Mouse (Mus musculus) myocyte (in vitro differentiated cells): Measurements from ENCODE around the gene Luzp1.

Experiments
- CEBPB ChIP-seq: IDR thresholded peaks from 2 replicates; pipeline ENCODE4 v1.6.1; 2011; ENCODE audit warnings: mild to moderate bottlenecking, moderate library complexity; ENCODE audit not compliant: poor library complexity, insufficient read depth, severe bottlenecking
- E2F4 ChIP-seq: IDR thresholded peaks from one replicate; pipeline ENCODE4 v1.6.1; 2011; ENCODE audit warnings: mild to moderate bottlenecking, control low read depth, moderate library complexity; ENCODE audit not compliant: insufficient read depth
- MAX ChIP-seq: IDR thresholded peaks from one replicate; pipeline ENCODE4 v1.6.1; 2011; ENCODE audit warnings: low read depth, mild to moderate bottlenecking, control low read depth
- MYOD1 ChIP-seq, 3 experiments: IDR thresholded peaks; one replicate each; pipeline ENCODE4 v1.6.1; 2011; ENCODE audit warnings: control low read depth in 2 of 3, low read depth in 2 of 3, mild to moderate bottlenecking in 2 of 3, moderate library complexity in 1 of 3; ENCODE audit not compliant: insufficient read length in 2 of 3, control insufficient read depth in 1 of 3
- MYOG ChIP-seq, 3 experiments: IDR thresholded peaks; one replicate each; pipeline ENCODE4 v1.6.1; 2011; ENCODE audit warnings: control low read depth in 2 of 3, low read depth in 2 of 3, mild to moderate bottlenecking in 2 of 3; ENCODE audit not compliant: insufficient read length in 2 of 3, control insufficient read depth in 1 of 3, insufficient read depth in 1 of 3
- POLR2A ChIP-seq: IDR thresholded peaks from one replicate; pipeline ENCODE4 v1.6.1; 2011; ENCODE audit warnings: low read depth, mild to moderate bottlenecking, control low read depth, moderate library complexity; ENCODE audit not compliant: insufficient read length
- POLR2AphosphoS2 ChIP-seq: IDR thresholded peaks from one replicate; pipeline ENCODE4 v1.6.1; 2011; ENCODE audit warnings: low read depth, control low read depth; ENCODE audit not compliant: insufficient read length
- REST ChIP-seq: IDR thresholded peaks from one replicate; pipeline ENCODE4 v1.6.1; 2011; ENCODE audit warnings: mild to moderate bottlenecking, control low read depth, moderate library complexity; ENCODE audit not compliant: insufficient read depth, insufficient read length
- SRF ChIP-seq: IDR thresholded peaks from one replicate; pipeline ENCODE4 v1.6.1; 2011; ENCODE audit warnings: low read depth; ENCODE audit not compliant: control insufficient read depth, insufficient read length
- TCF12 ChIP-seq: IDR thresholded peaks from one replicate; pipeline ENCODE4 v1.6.1; 2011; ENCODE audit warnings: mild to moderate bottlenecking, control low read depth; ENCODE audit not compliant: poor library complexity, insufficient read depth, severe bottlenecking
- TCF3 ChIP-seq: IDR thresholded peaks from one replicate; pipeline ENCODE4 v1.6.1; 2011; ENCODE audit warnings: low read depth, control low read depth; ENCODE audit not compliant: insufficient read length
- USF1 ChIP-seq: IDR thresholded peaks from one replicate; pipeline ENCODE4 v1.6.1; 2011; ENCODE audit warnings: low read depth, mild to moderate bottlenecking, control low read depth, moderate library complexity

DNA sequence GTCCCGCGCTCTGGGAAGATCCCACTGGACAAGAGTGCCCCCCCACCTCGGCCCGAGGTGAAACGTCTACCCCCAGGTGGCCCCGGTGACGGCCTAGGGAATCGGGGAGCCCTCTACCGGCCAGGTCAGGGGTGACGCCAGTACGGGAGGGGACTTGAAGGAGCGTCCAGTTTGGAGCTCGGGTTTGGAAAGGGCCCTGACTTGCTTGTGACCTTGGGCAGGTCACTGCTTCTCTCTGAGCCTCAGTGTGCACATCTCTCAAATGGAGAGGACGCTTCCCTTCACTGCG is 44.6 kb upstream of the Luzp1 start:
- no peak for TF ChIP-seq POLR2A
- no peak for TF ChIP-seq POLR2AphosphoS2
- TF ChIP-seq E2F4, result no peak
- TF ChIP-seq MYOD1 (IDR thresholded peaks at IDR 0.05; ENCODE audit: control insufficient read depth in 1 of 3, insufficient read length in 2 of 3, low read depth in 2 of 3), result no peak
- no peak for TF ChIP-seq MAX
- no peak for TF ChIP-seq TCF12
- no peak for TF ChIP-seq USF1
- no peak for TF ChIP-seq MYOG (IDR thresholded peaks at IDR 0.05; ENCODE audit: control insufficient read depth in 1 of 3, insufficient read depth in 1 of 3, insufficient read length in 2 of 3, low read depth in 2 of 3)
- TF ChIP-seq CEBPB, result no peak
- no peak for TF ChIP-seq REST
- TF ChIP-seq TCF3, result no peak
- no peak for TF ChIP-seq SRF
